Mouse (Mus musculus) heart, adult 2 months (tissue): ENCODE measurements around the gene Bend3. TPM values are rescaled to one million over a fixed set of nuclear protein-coding genes. Genes with fewer than 3 reads are reported as not detected.

Source experiments
- DNase-seq, 2 experiments: peaks; one replicate each; pipeline ENCODE4 v3.0.0; 2021
- H3K27ac ChIP-seq: fragments of 200-600 bp; 2 replicates; pipeline ENCODE4 v1.8.1; 2022
- H3K27me3 ChIP-seq: fragments of 200-500 bp; 2 replicates; pipeline ENCODE4 v1.6.1; 2012; ENCODE audit warnings: mild to moderate bottlenecking, low read length, inconsistent platforms, mixed read lengths; ENCODE audit not compliant: control insufficient read depth, insufficient read depth
- H3K36me3 ChIP-seq: fragments of 200-500 bp; 2 replicates; pipeline ENCODE4 v1.6.1; 2012; ENCODE audit warnings: low read length, inconsistent platforms; ENCODE audit not compliant: control insufficient read depth, insufficient read depth
- H3K4me1 ChIP-seq: fragments of 200-500 bp; 2 replicates; pipeline ENCODE4 v1.6.1; 2011; ENCODE audit warnings: low read length; ENCODE audit not compliant: control insufficient read depth, insufficient read depth
- H3K4me3 ChIP-seq: fragments of 200-600 bp; 2 replicates; pipeline ENCODE4 v1.8.1; 2022
- H3K79me2 ChIP-seq: fragments of 200-500 bp; replicated peaks from 2 replicates; pipeline ENCODE4 v1.6.1; 2012; ENCODE audit warnings: mild to moderate bottlenecking, inconsistent platforms, low read length, moderate library complexity, mixed read lengths; ENCODE audit not compliant: control insufficient read depth, insufficient read depth
- H3K9ac ChIP-seq: fragments of 200-500 bp; 2 replicates; pipeline ENCODE4 v1.6.1; 2012; ENCODE audit warnings: low read depth, mild to moderate bottlenecking, control low read depth, inconsistent platforms, low read length, mixed read lengths
- CTCF ChIP-seq: fragments of 200-600 bp; IDR thresholded peaks from 2 replicates; pipeline ENCODE4 v1.8.1; 2022; ENCODE audit warnings: antibody characterized with exemption, mild to moderate bottlenecking, moderate library complexity
- EP300 ChIP-seq: fragments of 200-500 bp; IDR thresholded peaks from 2 replicates; pipeline ENCODE4 v1.6.1; 2011; ENCODE audit warnings: low read depth, low read length, control low read depth; ENCODE audit not compliant: insufficient read depth
- POLR2A ChIP-seq: fragments of 200-500 bp; IDR thresholded peaks from 2 replicates; pipeline ENCODE4 v1.6.1; 2011; ENCODE audit warnings: mild to moderate bottlenecking, low read depth, low read length, control low read depth; ENCODE audit not compliant: insufficient read depth
- WGBS: fragments of 180-500 bp; shearing (Covaris S2); methylation state at CpG from one replicate; pipeline ENCODE4 v1.1.7; 2018; 5-methylcytosine and 5-hydroxymethylcytosine counted together
- intact Hi-C: fragments of 180-260 bp; cut with DNase I; formaldehyde crosslinking; loops from one replicate; pipeline ENCODE4 v1.15.1; 2025
- polyA plus RNA-seq: library from polyadenylated mRNA; depleted of rRNA; stranded (reverse); fragments of >200 nt; gene quantifications from 2 replicates; pipeline ENCODE4 v1.2.3, GENCODE M21; 2012
- total RNA-seq, 2 experiments: library from RNA; stranded (reverse); gene quantifications; 2 replicates each; pipeline ENCODE4 v1.2.3; 2021

Gene Bend3
- total and polyA plus RNA-seq, 3 experiments = 2.9 to 7.4 (median 5.2) TPM

DNA sequence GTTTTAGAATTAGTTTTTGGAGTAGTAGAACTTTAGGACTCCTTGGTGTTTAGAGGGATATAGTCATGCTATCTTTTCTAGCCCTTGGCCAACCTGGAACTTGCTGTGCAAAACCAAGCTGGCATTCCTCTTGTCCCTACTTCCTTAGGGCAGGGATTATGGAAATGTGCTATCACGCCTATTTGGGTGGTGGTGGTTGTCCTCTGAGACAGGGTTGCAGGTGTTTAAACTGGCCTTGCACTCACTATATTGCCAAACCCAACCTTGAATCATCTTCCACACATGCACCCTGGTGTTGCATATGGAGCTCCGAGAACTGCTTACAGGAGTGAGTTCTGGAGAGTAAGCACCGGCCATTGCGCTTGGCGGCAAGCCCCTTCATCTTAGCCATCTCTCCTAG, 3.4 kb downstream of the Bend3 start:
- H3K27ac ChIP-seq = no peak overlapping the region
- H3K27me3 ChIP-seq = no peaks in the 10 kb centered on the region
- intact Hi-C loops = no loop called here
- H3K79me2 ChIP-seq = peaks cover 2% of the 10 kb centered on the region; the same call in 1 of the 2 replicates
- no peak overlapping the region for H3K9ac ChIP-seq
- no peaks in the 10 kb centered on the region for H3K36me3 ChIP-seq
- peaks cover 12% of the 10 kb centered on the region for H3K4me1 ChIP-seq
- TF ChIP-seq POLR2A (no peak), EP300 (no peak), CTCF (no peak)
- no peak for DNase-seq
- no peak overlapping the region for H3K4me3 ChIP-seq
- WGBS = 92% methylated on average over 5 of the region's 5 CpGs

DNA sequence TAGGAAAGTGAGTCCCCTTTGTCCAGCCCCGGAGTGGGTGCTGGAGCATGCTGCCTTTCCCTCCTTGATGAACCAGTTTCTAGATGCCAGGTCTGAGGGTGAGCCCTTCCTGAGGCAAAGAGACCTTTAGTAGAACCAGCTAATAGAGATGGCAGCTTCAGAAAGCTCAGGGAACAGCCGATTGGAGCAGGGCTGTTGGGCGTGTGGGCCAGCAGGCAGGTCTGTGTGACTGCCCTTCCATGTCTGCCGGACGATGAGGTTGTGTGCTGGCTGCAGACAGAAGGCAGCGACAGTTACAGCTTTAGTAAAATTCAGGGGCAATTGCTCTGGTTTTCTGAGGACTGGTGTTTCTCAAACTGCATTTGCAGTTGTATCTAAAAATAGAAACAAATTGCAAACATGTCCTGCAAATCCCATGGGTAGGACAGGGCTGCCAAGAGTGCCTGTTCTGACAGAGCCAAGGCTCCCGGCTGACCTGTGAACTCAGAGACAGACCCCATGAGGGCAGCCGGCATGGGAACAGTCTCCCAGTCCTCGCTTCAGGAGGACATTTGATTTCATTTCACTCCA, 4.9 kb downstream of the Bend3 start:
- intact Hi-C loops = no loop called here
- Histone ChIP-seq H3K4me1 (peaks cover 15% of the 10 kb centered on the region), H3K79me2 (peaks cover 2% of the 10 kb centered on the region; the same call in 1 of the 2 replicates), H3K27me3 (no peaks in the 10 kb centered on the region), H3K9ac (peak overlapping the region; percentile 70), H3K36me3 (no peaks in the 10 kb centered on the region), H3K4me3 (peak overlapping the region; percentile 1; the same call in 1 of the 2 replicates), H3K27ac (peak overlapping the region; percentile 87)
- peak; percentile 55 to 68 for DNase-seq
- TF ChIP-seq EP300 (0 out of 2 replicates have a peak, but pooled peaks have one; percentile 36), POLR2A (0 out of 2 replicates have a peak, but pooled peaks have one; percentile 48), CTCF (no peak)
- WGBS = 15% methylated on average over 9 of the region's 9 CpGs

DNA sequence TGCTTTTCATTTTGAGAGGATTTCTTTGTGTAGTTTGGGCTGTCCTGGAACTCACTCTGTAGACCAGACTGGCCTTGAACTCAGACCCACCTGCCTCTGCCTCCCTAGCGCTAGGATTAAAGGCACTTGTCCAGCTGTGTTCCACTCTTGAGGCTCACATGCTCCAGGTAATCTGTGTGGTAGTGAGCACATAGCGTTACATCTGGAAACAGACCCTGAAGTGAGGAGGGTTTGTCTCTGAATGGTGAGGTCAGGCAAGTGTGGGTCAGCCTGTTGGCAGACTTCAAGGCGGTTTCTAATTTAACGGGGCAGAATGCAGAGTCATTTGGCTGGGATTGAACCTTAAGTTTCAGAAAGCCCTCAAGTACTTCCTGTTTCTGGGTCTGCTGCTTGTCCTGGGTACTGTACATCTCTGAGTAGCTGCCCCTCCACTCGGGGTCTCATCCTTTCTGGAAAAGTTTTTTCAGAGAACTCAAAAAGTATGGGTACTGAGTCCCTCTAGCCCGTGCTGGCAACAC, 7.2 kb downstream of the Bend3 start:
- peak overlapping the region; percentile 26 for H3K27ac ChIP-seq
- WGBS = 65% methylated on average over 6 of the region's 6 CpGs
- DNase-seq = no peak

DNA sequence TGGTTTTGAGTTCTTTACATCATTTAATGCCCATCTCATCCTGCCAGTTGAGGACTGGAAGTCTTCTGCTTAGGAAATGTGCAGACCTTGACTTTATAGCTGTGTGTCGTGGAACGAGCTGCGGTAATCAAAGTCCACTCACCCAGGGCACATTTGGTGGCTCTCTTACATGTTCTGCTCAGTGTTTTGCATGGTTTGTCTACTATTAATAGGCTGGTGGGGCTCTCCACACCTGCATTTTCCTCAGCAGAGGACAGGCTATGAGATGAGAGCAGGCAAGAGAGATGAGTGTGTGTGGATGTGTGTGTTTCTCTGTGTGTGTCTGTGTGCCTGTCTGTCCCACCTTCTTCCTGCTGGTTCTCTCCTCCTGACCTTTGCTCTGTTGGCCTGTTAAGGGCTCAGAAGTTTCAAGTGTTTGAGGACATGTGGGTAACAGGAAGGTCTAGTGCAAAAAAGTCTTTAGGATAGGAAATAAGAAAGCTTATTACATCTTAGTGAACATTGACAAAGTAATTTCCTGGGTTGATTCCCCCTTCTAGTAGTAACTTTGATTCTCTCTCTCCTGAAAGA, 8.9 kb downstream of the Bend3 start:
- 78% methylated on average over 3 of the region's 3 CpGs for WGBS
- Histone ChIP-seq H3K27ac (no peak overlapping the region), H3K79me2 (peaks cover 2% of the 10 kb centered on the region; the same call in 1 of the 2 replicates), H3K27me3 (no peaks in the 10 kb centered on the region), H3K9ac (no peak overlapping the region), H3K4me1 (peaks cover 27% of the 10 kb centered on the region), H3K36me3 (no peaks in the 10 kb centered on the region), H3K4me3 (no peak overlapping the region)
- intact Hi-C loops = no loop called here
- no peak for TF ChIP-seq CTCF
- no peak for TF ChIP-seq EP300
- TF ChIP-seq POLR2A = no peak
- no peak for DNase-seq

More for the DNA sequence above, 7.2 kb downstream of the Bend3 start:
- intact Hi-C loops = no loop called here
- TF ChIP-seq EP300 (0 out of 2 replicates have a peak, but pooled peaks have one; percentile 32), CTCF (no peak), POLR2A (no peak)
- Histone ChIP-seq H3K27me3 (no peaks in the 10 kb centered on the region), H3K36me3 (no peaks in the 10 kb centered on the region), H3K79me2 (peaks cover 2% of the 10 kb centered on the region; the same call in 1 of the 2 replicates), H3K9ac (no peak overlapping the region), H3K4me3 (no peak overlapping the region), H3K4me1 (peaks cover 27% of the 10 kb centered on the region)

DNA sequence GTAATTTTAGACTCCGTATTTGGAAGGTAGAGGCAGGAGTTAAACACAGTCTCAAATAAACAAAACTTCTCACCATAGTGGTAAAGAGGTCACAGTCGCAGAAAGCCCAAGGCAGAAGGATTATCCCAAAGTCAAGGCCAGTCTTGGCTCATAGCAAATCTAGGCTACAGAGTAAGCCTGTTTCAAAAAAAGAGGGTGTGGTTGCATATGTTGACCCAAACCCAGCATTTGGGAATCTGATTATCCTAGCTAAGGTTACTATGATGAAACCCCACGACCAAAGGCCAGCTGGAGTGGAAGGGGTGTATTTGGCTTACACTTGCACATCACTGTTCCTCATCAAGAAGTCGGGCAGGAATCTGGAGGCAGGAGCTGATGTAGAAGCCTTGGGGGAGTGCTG, 9.6 kb downstream of the Bend3 start:
- TF ChIP-seq CTCF = no peak
- TF ChIP-seq POLR2A = no peak
- no peak for TF ChIP-seq EP300
- Histone ChIP-seq H3K27me3 (no peaks in the 10 kb centered on the region), H3K4me1 (peaks cover 27% of the 10 kb centered on the region), H3K79me2 (peaks cover 2% of the 10 kb centered on the region; the same call in 1 of the 2 replicates), H3K9ac (no peak overlapping the region), H3K36me3 (no peaks in the 10 kb centered on the region), H3K27ac (no peak overlapping the region), H3K4me3 (no peak overlapping the region)
- 75% methylated on average over 4 of the region's 4 CpGs for WGBS
- no peak for DNase-seq
- intact Hi-C loops = no loop called here

DNA sequence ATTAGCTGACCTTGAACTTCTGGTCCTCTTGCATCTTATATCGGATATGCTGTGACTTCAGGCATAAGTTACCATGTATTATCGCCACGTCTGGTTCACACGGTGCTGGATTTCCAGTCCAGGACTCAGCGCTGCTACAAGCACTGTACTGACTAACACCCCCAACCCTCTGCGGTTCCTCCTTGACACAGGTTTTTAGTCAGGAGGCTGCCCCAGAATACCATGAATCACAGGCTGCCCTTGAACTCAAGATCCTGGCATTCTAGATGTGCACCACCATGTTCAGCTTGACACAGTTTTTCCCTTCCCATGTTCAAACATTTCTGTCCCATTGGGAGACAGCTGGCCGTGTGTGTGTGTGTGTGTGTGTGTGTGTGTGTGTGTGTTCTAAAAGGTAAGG, 10.5 kb downstream of the Bend3 start:
- H3K36me3 ChIP-seq = no peaks in the 10 kb centered on the region
- no peak overlapping the region for H3K9ac ChIP-seq
- H3K27me3 ChIP-seq = no peaks in the 10 kb centered on the region
- TF ChIP-seq POLR2A (no peak), EP300 (no peak), CTCF (no peak)
- intact Hi-C loops = no loop called here
- H3K79me2 ChIP-seq = peaks cover 2% of the 10 kb centered on the region; the same call in 1 of the 2 replicates
- peaks cover 25% of the 10 kb centered on the region for H3K4me1 ChIP-seq
- 85% methylated on average over 7 of the region's 7 CpGs for WGBS
- DNase-seq = no peak
- H3K4me3 ChIP-seq = no peak overlapping the region
- no peak overlapping the region for H3K27ac ChIP-seq
